Mouse (Mus musculus) heart, embryonic 10.5 days (tissue): Measurements from ENCODE around the gene Scrn2. TPM values are rescaled to one million over a fixed set of nuclear protein-coding genes. Genes with fewer than 3 reads are reported as not detected.

Experiments used
- DNase-seq: peaks from one replicate; pipeline ENCODE4 v3.0.0-alpha.2; 2017; ENCODE audit warnings: low spot score
- H3K27ac ChIP-seq: fragments of 300-500 bp; sonication (generic); 2 replicates; pipeline ENCODE4 v1.5.1; 2016; ENCODE audit warnings: mild to moderate bottlenecking
- H3K27me3 ChIP-seq: fragments of 300-500 bp; sonication (generic); 2 replicates; pipeline ENCODE4 v1.6.1; 2016; ENCODE audit warnings: mild to moderate bottlenecking; ENCODE audit not compliant: poor library complexity, insufficient read depth, severe bottlenecking
- H3K36me3 ChIP-seq: fragments of 300-500 bp; sonication (generic); 2 replicates; pipeline ENCODE4 v1.6.1; 2016; ENCODE audit warnings: mild to moderate bottlenecking, moderate library complexity
- H3K4me1 ChIP-seq: fragments of 300-500 bp; sonication (generic); 2 replicates; pipeline ENCODE4 v1.6.1; 2016; ENCODE audit warnings: mild to moderate bottlenecking
- H3K4me3 ChIP-seq: fragments of 300-500 bp; sonication (generic); 2 replicates; pipeline ENCODE4 v1.5.1; 2016; ENCODE audit warnings: mild to moderate bottlenecking, moderate library complexity
- H3K9me3 ChIP-seq: fragments of 300-500 bp; sonication (generic); 2 replicates; pipeline ENCODE4 v1.6.1; 2016; ENCODE audit warnings: mild to moderate bottlenecking, moderate library complexity
- WGBS: fragments of 180-500 bp; shearing (Covaris S2); methylation state at CpG from one replicate; pipeline ENCODE4 v1.1.7; 2016; 5-methylcytosine and 5-hydroxymethylcytosine counted together
- polyA plus RNA-seq: library from polyadenylated mRNA; unstranded; fragments of >200 nt; fragmentation: Nextera tagmentation; extraction: Ambion mirVana; gene quantifications from 2 replicates; pipeline ENCODE4 v1.2.1, GENCODE M21; 2016

Scrn2 gene
- polyA plus RNA-seq, 1 experiment from 2014 or later, result 30.0 TPM

DNA sequence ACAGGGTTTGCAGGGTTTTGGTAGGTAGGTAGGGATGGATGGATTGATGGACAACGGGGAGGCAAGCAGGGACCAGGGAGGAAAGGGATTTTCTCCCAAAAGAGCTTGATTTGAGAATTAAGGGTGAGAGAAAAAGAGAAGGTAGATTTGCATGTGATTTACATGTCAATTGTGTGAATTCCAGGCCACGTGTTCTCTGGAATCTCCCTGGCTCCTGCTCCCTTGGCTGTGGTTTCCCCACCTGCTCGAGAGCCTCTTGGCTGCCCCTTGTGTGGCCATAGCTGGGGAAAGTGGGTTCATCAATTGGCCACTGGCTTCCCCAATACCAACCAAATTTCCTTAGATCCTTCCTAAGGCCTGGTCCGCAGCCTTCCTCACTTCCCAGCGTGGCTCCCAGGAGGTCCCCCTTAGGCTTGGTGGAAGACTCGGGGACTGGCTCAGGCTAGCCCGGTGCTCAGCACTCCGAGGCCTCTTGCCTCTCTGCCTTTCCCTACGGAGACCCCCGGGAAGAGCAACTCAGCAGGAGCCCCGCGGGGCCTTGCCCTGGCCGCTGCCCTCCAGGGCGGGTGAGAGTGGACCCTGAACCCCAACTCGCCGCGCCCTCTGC lies 32.9 kb upstream of the Scrn2 start:
- Histone ChIP-seq H3K27ac (peak overlapping the region; percentile 80), H3K9me3 (no peaks in the 10 kb centered on the region), H3K27me3 (peaks cover 92% of the 10 kb centered on the region), H3K4me3 (peak overlapping the region; percentile 56), H3K36me3 (no peaks in the 10 kb centered on the region), H3K4me1 (peaks cover 42% of the 10 kb centered on the region)
- DNase-seq, result no peak
- WGBS, result 11% methylated on average over 17 of the region's 17 CpGs

DNA sequence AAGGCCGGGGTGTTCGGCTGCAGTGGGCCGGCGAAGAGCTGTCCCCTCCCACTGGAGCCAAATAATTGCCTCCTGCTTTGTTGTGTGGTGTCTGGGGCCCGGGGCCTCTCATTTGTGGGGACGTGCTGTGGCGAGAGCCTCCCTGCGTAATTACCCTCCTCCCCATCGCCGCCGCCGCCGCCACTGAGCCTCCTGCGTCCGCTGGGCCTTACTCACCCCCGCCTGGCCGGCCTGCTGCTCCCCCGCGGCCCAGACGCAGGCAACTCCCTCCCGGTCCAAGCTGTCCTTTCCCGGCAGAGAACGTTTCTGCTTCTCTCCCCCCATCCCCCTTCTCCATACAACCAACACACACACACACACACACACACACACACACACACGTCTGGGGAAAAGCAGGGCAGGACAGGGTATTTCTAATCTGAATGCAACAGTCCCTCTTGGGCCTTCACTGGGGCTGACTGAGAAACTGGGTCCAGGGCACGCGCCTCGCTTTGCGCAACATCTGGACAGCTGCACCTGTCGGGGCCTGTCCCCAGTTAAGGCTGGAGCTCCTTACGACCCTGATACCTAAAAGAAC lies 32.3 kb upstream of the Scrn2 start:
- Histone ChIP-seq H3K27me3 (peaks cover 98% of the 10 kb centered on the region), H3K4me1 (peaks cover 36% of the 10 kb centered on the region), H3K4me3 (peak overlapping the region; percentile 56), H3K36me3 (no peaks in the 10 kb centered on the region), H3K27ac (peak overlapping the region; percentile 80), H3K9me3 (no peaks in the 10 kb centered on the region)
- WGBS, result 5% methylated on average over 30 of the region's 30 CpGs
- no peak for DNase-seq

DNA sequence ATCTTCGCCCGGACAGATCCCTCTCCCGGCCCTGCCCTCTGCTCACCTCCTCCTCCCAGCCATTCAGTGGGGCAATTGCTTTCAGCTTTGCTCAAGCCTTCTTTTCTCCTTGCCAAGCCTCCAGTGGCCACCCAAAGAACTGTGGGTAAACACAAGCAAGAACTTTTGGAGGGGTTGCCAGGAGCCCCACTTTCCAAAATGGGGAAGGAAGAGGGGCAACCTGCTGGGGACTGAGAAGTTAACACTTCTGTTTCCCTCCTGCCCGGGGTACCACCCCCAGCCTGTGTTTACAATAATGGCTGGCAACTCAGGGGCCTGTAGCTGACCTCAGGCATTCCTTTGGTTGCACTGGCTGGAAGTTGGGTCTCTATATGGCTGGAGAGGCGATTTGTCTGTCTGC lies 26.6 kb upstream of the Scrn2 start:
- 39% methylated on average over 5 of the region's 5 CpGs for WGBS
- Histone ChIP-seq H3K27me3 (peaks cover 83% of the 10 kb centered on the region), H3K4me1 (peaks cover 17% of the 10 kb centered on the region), H3K27ac (no peak overlapping the region), H3K4me3 (no peak overlapping the region), H3K9me3 (no peaks in the 10 kb centered on the region), H3K36me3 (no peaks in the 10 kb centered on the region)
- DNase-seq, result no peak

DNA sequence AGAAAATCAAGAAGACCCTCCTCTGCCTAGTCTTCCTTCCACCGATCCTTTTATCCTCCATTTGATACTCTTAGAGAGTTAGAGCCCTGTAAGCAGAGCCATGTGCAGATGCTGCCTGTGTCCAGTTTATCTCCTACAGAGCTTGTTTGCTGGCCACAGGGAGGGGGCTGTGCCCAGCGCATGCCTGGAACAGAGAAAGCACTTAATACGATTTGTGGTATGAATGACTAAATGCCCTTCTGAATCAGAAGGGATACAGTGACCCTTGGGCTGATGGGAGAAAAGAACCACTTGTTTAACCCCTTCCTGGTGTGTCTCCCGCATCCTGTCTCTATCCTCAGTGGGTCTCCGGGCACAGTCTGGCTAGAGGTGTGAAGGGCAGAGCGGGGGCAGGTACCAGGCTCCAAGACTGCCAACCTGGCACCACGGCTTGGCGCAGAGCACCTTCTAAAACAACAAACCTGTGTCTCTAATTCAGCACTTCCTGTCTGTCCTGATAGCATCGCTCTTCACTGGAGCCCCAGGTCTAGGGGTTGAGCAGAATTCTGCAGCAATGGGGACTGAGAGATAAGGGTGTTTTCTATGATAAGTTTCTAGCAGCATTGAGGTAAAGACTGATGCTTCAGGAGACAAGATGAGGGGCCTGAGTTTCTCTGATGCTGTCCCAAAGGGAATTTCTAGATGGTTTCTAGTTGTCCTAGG lies 22.5 kb upstream of the Scrn2 start:
- Histone ChIP-seq H3K27me3 (peaks cover 83% of the 10 kb centered on the region), H3K4me3 (no peak overlapping the region), H3K9me3 (no peaks in the 10 kb centered on the region), H3K36me3 (no peaks in the 10 kb centered on the region), H3K27ac (no peak overlapping the region), H3K4me1 (peaks cover 20% of the 10 kb centered on the region)
- 49% methylated on average over 9 of the region's 9 CpGs for WGBS
- no peak for DNase-seq

DNA sequence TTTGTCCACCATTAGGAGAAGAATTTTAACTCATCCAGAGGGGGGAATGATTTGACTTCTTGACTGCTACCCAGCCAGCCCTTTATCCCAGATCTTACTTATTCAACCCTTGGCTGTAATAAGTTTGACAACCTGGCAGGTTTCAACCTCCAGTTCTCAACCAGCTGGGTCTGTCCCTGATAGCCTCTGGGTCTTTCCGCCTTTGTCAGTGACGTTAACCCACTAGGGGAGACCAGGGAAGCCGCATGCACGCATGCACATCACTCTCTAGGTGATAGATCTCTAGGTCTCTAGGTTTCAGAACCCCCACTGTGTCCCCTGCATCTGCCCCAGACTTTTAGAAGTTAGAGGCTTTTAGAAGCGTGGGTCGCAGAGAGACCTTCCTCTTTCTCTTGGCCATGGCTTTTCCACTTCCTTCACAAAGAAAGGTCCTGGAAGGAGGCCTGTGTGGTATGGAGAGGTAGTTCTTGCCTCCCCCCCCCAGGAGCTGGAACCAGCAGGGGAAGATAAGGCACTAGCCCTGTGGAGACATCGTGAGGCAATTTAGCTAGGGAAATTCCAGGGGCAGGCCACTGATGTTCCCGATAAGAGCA lies 20.4 kb upstream of the Scrn2 start:
- H3K4me1 ChIP-seq, result peaks cover 20% of the 10 kb centered on the region
- no peaks in the 10 kb centered on the region for H3K36me3 ChIP-seq
- H3K4me3 ChIP-seq, result no peak overlapping the region
- no peaks in the 10 kb centered on the region for H3K9me3 ChIP-seq
- WGBS, result 19% methylated on average over 8 of the region's 8 CpGs
- H3K27me3 ChIP-seq, result peaks cover 83% of the 10 kb centered on the region
- DNase-seq, result no peak
- no peak overlapping the region for H3K27ac ChIP-seq

DNA sequence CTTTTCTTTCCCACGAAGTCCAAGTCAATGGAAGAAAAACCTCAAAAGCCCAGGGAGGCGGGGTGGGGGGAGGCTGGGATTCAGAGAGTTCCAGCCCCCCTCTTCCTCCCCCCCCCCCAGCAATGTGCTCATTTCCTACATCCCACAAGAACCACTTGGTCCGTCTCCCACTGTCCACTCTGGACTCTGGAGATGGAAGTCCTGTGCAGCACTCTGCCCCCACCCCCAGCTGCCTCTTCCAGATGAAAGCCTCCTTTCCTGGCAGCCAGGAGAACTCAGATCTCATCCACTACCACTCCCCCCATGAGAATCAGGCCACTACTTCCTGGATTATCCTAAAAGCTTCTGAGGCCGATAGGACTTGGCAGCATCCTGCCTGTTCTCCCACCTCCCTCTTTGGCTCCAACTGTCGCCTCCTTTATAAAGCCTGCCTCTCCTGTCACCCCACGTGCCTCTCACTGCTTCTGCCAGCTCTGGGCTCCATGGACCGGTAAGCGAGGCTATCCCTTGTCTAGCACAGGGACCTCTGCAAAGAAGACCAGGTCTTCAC lies 16.5 kb upstream of the Scrn2 start, which contains the start of gene Sp6:
Gene Sp6 (plus strand): TSS at position 274 of the 550 bp plus-strand sequence.
- Histone ChIP-seq H3K4me3 (no peak within 1 kb of the TSS), H3K27ac (no peak within 1 kb of the TSS), H3K27me3 (peaks cover 99% of the 10 kb centered on the region), H3K4me1 (peaks cover 16% of the 10 kb centered on the region), H3K36me3 (no peaks in the 10 kb centered on the region), H3K9me3 (no peaks in the 10 kb centered on the region)
- no peak for DNase-seq
- 23% methylated on average over 8 of the region's 8 CpGs for WGBS

DNA sequence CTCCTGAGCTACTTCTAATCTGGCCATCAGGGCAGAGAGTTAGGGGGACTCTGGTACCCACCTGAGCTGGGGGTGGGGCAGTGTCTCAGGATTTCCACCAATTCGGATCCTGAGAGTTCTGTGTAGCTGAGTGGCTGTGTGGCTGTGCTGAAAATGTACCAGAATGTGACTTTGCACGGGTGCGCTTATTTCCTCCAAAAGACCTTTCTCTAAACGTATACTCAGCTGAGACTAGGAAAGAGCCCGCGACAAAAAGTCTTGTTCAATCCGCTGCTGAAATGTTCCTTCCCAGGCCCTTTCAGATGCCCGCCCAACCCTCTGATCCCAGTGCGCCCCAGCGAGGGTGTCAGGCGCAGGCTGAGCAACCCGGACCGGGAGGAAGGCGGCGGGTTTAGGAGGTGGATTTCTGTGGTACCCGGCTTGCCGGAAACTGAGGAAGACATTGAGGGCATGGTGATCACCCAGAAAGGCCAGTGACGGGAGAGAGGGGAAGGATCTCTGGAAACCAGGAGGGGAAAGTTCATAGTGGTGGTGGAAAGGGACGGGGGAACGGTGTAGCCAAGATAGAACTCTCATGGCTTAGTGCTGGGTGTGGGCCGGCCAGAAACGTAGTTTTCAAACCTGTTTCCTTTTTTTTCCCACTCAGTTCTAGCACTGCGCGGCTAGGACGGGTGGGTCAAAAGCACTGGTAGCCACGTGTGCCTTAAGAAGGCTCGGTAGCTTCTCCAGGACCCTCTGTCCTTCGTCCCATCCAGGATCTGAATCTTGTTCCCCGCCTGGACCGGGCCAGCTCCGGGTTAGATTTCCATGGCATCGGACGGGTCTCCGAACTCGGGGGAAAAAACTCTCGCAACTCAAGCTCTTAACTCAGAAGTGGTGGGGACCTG lies 11.8 kb upstream of the Scrn2 start:
- WGBS, result under 1% methylated on average over 36 of the region's 36 CpGs
- H3K36me3 ChIP-seq, result 0 out of 2 replicates have a peak, but pooled peaks cover 3% of the 10 kb centered on the region
- no peak overlapping the region for H3K27ac ChIP-seq
- H3K4me3 ChIP-seq, result peak overlapping the region; percentile 54
- DNase-seq, result peak; percentile 70
- H3K4me1 ChIP-seq, result peaks cover 41% of the 10 kb centered on the region
- peaks cover 99% of the 10 kb centered on the region for H3K27me3 ChIP-seq
- no peaks in the 10 kb centered on the region for H3K9me3 ChIP-seq

DNA sequence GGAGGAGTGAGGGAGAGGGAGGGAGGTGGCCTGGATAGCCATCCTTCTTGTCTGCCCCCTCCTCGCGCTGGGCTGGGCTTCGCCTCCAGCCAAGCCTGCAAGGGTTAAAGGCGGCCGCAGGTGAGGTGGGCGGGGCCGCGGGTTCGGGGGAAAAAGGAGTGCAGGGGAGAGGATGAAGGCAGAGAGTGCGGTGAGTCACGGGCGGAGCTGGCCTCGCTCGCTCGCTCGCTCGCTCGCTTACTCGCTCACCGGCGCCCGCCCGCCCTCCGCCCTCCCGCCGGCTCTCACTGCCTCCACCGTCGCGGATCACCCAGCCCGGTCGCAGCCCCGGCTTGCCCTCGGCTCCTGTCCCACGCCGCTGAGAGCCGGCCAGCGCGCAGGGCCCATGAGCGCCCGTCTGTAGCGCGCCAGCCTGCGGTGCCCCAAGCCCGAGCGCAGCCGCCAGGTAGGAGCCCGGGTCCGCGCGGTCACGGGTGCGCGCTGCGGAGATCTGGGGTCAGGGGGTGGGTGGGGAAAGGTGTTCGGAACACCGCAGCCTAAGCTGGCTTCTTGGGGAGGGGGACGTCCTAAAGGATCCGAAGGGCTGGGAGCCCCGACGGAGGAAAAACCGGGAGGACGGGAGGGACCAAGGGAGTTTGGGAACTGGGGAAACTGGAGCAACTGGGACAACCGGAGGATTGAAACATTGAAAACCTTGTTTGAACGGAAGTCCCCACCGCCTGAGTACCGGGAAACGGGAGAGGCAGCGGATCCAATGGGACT lies 11.0 kb upstream of the Scrn2 start:
- Histone ChIP-seq H3K4me1 (peaks cover 36% of the 10 kb centered on the region), H3K27me3 (peaks cover 99% of the 10 kb centered on the region), H3K36me3 (0 out of 2 replicates have a peak, but pooled peaks cover 3% of the 10 kb centered on the region), H3K4me3 (peak overlapping the region; percentile 54), H3K27ac (0 out of 2 replicates have a peak overlapping the region, but pooled peaks have one; percentile 36), H3K9me3 (no peaks in the 10 kb centered on the region)
- DNase-seq, result no peak
- under 1% methylated on average over 58 of the region's 68 CpGs for WGBS

DNA sequence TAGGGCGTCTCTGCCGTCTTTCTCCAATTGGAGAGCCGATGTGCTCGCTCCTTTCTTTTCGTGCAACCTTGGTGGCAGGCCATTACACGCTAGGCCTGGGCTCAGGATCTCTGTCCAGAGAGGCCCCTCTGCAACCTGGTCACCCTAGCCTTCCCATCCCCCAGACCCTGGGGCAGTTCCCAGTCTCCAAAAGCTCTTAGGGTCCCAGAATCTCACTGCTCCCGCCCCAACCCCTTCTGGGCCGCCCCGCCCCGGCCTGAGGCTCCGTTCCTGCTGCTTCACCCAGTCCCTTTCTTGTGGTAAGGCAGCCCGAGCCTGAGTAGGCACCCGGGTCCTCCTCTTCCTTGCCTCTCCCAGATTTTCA lies 10.4 kb upstream of the Scrn2 start:
- H3K36me3 ChIP-seq, result 0 out of 2 replicates have a peak, but pooled peaks cover 3% of the 10 kb centered on the region
- H3K4me3 ChIP-seq, result peak overlapping the region; percentile 54
- peaks cover 99% of the 10 kb centered on the region for H3K27me3 ChIP-seq
- no peak for DNase-seq
- H3K9me3 ChIP-seq, result no peaks in the 10 kb centered on the region
- peaks cover 36% of the 10 kb centered on the region for H3K4me1 ChIP-seq
- H3K27ac ChIP-seq, result no peak overlapping the region
- WGBS, result under 1% methylated on average over 13 of the region's 13 CpGs

DNA sequence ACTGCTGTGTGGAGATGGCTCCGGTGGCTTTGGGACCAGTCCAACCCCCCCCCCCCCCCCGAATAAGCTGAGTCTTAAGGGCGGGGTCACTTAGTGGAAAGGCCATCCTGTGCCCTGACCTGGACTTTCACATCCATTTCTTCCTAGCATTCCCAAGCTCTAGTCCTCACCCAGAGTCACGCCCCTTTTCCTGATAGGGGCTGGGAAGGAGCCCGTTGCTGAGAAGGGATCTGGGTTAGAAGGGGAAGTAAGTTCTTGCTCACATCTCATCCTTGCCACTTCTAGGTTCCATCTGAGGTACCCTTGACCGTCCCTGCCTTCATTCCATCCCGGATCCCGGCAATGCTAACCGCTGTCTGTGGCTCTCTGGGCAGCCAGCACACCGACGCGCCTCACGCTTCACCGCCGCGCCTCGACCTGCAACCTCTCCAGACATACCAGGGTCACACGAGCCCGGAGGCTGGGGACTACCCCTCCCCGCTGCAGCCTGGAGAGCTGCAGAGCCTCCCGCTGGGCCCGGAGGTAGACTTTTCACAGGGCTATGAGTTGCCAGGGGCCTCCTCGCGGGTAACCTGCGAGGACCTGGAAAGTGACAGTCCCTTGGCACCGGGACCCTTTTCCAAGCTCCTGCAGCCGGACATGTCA lies 8.5 kb upstream of the Scrn2 start:
- Histone ChIP-seq H3K4me1 (peaks cover 51% of the 10 kb centered on the region), H3K9me3 (no peaks in the 10 kb centered on the region), H3K36me3 (0 out of 2 replicates have a peak, but pooled peaks cover 3% of the 10 kb centered on the region), H3K27me3 (peaks cover 93% of the 10 kb centered on the region), H3K4me3 (peak overlapping the region; percentile 60), H3K27ac (no peak overlapping the region)
- no peak for DNase-seq
- 2% methylated on average over 27 of the region's 27 CpGs for WGBS

DNA sequence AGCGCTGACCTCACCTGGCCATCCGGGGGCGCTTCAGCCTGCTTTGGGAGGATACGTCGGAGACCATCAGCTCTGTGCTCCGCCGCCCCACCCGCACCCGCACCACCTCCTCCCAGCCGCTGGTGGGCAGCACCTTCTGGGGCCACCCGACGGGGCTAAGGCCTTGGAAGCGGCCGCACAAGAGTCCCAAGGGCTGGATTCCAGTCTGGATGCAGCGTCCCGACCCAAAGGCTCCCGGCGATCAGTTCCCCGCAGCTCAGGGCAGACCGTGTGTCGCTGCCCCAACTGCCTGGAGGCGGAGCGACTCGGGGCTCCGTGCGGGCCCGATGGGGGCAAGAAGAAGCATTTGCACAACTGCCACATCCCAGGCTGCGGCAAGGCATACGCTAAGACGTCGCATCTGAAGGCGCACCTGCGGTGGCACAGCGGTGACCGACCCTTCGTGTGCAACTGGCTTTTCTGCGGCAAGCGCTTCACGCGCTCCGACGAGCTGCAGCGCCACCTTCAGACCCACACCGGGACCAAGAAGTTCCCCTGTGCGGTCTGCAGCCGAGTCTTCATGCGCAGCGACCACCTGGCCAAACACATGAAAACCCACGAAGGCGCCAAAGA lies 7.8 kb upstream of the Scrn2 start:
- H3K4me1 ChIP-seq, result peaks cover 51% of the 10 kb centered on the region
- peak overlapping the region; percentile 60 for H3K4me3 ChIP-seq
- H3K9me3 ChIP-seq, result no peaks in the 10 kb centered on the region
- peaks cover 85% of the 10 kb centered on the region for H3K27me3 ChIP-seq
- WGBS, result under 1% methylated on average over 50 of the region's 50 CpGs
- 0 out of 2 replicates have a peak, but pooled peaks cover 3% of the 10 kb centered on the region for H3K36me3 ChIP-seq
- DNase-seq, result no peak
- H3K27ac ChIP-seq, result peak overlapping the region; percentile 65
